Mouse (Mus musculus) thymus, postnatal 4 days (tissue): Measurements from ENCODE around the gene Tmem208.
"Not testable (repeated sequence)": the region's sequence is repeated elsewhere in the genome, so short reads cannot be mapped to it uniquely, and the experiment has no call there.

Source experiments
- DNase-seq: peaks from one replicate; pipeline ENCODE4 v3.0.0; 2021

Gene Tmem208

DNA sequence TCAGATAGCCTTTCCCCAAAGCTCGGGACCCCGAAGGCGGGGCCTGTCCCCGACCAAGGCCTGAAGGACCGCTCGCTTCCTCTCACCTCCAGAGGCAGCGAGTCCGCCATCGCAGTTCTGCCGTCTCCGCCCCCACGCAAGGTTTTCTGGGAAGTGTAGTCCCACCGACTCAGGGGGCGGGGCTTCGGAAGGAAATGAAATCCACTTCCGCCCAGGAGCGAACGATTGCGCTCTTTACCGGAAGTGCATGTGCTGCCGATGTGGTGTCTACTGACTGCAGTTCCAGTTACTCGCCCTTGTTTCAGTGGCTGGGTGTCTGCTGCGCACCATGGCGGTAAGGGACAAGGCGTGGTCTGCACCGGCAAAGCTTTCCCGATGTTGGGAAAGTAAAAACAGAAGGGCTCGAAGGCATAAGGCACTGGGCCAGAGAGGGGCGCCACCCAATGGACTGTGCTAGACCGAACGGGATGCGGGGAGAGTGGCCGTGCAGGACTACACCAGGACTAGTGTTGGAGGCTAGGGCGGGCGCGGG lies at the start of gene Tmem208, which contains the start of gene Lrrc29:
Tmem208 (plus strand) TSS at position 214 of the 532 bp plus-strand sequence.
Lrrc29 (minus strand) TSS at position 138 of the 532 bp plus-strand sequence.
- DNase-seq = peak; percentile 99

DNA sequence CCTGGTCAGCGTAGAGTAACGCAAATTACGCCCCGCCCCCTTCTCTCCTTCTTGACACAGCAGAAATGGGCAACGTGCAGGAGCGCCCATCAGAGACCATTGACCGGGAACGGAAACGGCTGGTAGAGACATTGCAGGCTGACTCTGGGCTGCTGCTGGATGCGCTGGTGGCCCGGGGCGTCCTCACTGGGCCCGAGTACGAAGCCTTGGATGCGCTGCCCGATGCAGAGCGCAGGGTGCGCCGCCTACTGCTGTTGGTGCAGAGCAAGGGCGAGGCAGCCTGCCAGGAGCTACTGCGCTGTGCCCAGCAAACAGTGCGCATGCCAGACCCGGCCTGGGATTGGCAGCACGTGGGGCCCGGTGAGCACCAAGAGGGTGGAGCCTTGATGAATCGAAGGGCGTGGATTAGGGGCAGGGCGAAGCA lies 47.2 kb upstream of the Tmem208 start:
- DNase-seq = peak; percentile 55

DNA sequence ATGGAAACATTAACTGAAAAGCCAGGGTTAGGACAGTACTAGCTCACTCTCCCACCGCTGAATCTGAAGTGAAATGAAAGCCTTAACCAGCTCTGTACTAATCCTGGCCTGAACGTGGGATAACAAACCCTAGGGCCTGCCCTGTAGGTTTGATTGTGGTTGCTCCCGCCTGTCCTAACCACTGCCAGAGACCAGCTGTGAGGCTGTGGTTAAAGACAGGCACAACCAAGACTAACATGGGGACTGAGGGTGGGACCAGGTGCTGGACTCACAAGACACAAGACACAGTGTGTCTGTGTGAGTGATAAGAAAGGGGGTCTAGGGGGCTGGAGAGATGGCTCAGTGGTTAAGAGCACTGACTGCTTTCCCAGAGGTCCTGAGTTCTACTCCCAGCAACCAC lies 45.6 kb upstream of the Tmem208 start:
- DNase-seq = no peak

DNA sequence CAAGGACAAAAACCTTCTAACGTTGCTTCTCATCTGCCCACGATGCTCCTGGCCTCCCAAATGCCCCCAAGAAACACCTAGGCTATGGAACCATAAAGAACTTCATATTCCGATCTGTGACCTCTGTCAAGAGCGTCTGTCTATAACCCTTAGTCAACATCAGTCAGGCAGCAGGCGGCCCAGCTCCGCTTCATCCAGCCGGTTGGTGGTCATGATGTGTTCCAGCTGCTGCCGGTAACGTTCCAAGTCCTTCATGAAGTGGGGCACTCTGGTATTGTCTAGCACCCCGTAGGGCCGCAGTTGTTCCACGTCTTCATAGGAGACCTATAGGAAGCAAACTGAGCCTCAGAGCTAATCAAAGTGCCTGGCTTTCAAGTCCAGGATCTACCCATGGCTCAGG lies 44.3 kb upstream of the Tmem208 start:
- DNase-seq = no peak

DNA sequence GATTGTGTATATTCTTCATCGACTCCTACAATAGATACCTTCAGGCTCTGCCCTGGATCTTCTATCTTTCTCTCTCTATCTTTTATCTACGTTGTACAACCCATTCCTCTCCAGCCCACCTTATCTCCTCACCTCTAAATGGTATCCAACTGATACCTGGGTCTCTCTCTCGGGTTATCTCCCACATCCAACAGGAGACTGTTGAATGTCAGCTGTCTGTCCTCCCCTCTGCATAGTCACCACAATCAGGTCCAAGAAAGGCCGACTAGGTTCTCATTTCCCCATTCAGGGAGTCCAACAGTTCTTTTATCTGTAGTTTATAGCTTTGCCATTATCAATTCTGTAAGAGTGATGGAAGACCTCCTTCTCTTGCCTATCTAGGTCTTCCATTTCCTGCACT lies 43.9 kb upstream of the Tmem208 start:
- DNase-seq = no peak

DNA sequence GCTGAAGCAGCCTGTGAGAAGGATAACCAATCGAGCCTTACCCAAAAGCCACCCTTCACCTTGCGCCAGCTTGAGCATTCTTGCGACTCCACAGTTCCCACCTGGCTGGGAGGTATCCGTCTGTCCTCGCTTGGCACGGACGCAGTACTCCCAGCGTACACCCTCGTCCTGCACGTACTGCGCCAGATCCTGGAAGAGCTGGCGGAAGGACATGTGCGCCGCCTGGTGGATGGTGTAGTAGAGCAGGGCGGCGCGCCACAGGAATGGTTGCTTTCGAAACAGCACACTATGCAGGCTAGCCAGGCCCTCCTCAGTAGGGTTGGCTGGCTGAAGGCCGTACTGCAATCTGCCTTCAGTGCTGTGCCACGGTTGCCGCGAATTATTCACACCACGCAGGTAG lies 43.1 kb upstream of the Tmem208 start:
- DNase-seq = peak; percentile 83

DNA sequence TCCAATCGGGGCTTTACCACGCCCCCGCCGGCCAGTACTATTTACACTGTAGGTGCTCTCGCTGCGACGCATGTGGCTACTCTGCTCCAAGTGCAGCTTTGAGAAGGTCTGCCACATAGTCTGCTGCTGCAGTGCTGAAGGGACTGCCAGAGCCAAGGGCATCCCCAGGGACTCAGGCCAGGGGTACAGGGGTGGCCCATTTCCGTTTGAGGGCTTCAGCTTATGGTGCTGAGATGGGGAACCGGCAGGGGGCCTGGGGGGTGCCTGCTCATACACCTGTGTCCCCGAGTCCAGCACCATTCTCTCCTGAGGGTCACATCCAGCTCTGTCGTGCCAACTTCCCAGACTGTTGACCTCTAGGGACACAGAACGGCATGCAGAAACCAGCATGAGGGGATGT lies 40.6 kb upstream of the Tmem208 start:
- no peak for DNase-seq

DNA sequence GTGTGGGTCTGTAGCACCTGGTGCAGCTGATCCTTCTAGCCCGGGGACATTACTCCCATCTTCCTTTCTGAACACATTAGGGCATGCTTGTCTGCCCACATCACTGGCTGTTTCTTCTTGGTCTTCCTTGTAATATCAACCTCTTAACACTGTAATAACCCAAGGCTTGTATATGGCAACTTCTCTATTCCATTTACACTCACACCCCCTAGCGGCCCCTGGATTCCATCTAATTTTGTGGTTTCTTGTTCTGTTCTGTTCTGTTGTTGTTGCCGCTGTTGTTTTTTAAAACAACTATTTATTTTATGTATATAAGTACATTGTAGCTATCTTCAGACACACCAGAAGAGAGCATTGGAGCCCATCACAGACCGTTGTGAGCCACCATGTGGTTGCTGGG lies 39.2 kb upstream of the Tmem208 start:
- DNase-seq = no peak

DNA sequence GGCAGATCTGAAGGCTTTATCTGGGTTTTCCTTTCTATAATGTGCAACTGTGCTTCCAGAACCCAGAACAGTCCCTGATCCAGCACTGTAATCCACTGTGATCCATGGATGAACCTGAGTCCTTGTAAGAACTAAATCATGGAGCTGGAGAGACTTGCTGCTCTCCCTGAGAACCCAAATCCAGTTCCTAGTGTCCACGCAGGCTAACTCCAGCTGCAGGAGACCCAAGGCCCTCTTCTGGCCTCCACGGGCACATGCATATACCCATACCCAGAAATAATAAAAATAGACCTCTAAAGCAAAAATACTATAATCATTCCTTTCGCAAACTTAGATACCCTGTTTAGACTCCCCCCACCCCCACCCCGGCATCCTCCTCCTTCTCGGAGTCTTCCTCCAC lies 37.9 kb upstream of the Tmem208 start:
- DNase-seq = no peak

DNA sequence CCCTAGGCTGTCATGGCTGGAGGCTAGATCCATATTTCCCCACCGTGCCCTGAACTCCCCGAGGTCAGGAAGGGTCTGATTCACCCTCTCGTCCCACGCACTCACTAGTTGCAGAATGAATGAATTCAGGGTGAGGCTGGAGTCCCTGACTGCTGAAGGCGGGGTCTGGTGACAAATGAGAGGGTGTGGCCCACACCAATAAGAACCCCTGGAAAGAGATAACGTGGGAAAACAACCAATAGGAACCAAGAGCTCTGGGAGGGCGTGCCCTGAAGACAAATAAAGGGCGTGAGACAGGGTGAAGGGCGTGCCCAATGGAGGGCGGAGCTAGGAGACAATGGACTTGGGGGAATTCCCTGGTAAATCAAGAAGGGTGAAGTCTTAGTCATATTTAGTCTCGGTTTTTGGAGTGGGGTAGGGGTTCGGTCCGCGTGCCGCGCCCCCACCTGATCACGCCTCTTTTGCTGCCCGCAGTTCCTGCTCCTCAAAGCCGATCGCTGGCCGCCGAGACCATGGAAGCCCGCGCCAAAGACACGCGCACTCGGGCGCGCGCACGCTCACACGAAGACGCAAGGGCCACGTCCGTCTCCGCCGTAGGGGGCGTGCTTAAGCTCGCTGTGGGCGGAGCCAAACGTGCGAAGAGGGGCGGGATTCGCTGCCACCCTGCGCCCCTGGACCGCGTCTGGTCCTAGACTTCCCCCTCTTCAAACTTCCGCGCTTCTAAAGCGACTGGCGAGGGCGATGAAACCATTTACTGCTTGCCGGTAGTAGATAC lies 37.0 kb upstream of the Tmem208 start:
- peak; percentile 99 for DNase-seq

DNA sequence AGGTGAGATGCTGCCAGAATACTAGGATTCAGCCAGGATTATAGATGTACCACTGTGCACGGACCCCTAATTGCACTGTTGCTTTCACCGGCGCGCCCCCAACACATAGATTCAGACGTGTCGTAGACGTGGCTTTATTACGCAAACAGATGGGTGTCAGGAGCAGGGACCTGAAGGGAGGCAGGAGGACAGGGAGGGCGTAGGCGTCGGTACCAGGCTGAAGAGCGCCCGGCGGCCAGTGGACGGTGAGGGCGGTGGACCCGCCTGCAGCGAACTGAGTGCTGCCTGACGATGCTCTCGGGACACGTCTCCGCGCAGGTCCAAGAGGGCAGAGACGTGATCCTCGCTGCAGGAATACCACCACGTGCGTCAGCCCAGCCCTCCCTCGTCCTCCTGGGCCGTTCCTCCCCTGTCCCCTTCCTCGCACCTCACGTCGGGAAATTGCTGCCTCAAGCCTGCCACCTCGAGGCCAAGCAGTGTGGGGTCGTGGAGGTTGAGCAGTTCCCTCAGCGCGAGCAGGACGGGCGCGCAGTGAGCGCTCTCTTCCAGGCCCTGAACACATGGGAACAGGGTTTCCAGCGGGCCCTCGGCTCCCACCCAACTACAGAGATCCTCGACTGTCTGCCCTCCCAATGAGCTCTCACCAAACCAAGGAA lies 36.2 kb upstream of the Tmem208 start, which contains the start of gene 4931428F04Rik:
4931428F04Rik (minus strand) TSS at position 60 of the 656 bp plus-strand sequence.
- peak; percentile 77 for DNase-seq

DNA sequence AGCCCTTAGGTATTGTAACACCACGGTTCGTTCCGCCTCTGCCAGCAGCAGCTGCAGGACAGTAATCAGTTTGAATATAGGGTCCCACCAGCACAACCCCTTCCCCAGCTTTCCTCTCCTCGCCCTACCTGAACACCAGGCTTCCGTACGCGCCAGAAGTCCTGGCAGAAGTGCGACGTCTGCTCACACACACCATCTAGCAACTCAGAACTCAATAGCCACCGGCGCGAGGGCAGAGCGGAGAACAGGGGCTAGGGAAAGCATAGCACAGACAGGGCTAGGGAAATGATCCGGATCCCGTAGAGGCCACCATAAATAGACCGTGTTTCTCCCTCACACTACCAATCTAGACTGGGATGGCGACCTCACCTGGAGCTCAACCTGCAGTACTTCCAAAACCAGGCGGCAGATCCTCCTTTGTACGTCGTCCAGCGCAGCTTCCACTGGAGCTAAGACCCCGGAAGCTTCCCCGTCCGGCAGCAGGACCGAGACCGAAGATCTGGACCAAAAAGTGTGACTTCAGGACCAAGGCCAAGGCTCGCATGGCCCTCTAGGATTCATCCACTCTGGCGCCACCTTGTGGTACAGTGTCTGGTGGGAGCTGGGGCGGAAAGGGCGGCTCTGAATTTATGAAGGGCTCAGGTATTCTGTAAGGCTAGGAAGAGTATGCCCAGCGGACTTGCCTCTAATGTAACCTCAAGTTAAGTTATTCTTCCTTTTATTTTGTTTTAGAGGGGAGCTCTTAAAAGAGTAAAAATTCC lies 35.4 kb upstream of the Tmem208 start:
- DNase-seq = peak; percentile 98

DNA sequence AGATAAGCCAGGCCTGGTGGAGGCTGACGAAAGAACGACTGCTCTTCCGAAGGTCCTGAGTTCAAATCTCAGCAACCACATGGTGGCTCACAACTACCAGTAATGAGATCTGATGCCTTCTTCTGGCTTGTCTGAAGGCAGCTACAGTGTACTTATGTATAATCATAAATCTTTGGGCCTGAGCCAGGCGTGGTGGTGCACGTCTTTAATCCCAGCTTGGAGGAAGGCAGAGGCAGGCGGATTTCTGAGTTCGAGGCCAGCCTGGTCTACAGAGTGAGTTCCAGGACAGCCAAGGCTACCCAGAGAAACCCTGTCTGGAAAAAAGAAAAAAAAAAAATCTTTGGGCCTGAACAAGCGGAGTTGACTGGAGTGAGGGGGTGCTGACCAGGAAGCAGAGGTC lies 34.8 kb upstream of the Tmem208 start:
- DNase-seq = not testable (repeated sequence)

DNA sequence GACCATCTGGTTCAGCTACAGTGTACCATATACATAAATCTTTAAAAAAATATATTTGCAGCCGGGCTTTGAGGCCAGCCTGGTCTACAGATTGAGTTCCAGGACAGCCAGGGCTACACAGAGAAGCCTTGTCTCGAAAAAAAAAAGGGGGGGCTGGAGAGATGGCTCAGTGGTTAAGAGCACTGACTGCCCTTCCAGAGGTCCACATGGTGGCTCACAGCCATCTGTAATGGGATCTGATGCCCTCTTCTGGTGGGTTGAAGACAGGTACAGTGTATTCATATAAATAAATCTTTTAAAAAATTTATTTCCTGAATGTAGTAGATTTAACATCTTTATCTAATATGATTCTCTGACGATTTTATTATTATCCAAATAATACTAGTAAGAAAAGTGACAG lies 34.4 kb upstream of the Tmem208 start:
- DNase-seq = not testable (repeated sequence)

DNA sequence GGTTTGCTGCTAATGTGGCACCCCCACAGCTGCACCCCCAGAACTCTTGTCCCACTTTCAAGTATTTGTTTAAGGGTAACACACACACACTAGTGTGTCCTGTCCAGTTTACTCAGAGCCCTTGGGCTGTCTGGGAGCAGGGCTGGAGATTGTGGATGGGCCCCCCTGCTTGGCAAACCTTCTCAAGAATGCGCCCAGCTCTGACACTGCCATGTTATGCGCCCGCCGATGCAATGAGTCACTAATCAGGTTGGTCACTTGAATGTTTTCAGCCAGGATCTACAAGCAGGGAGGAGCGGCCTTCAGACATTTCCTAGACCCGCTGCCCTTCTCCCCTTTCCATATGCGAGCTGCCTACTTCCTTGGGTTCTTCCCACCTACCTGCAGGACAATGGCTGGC lies 33.7 kb upstream of the Tmem208 start:
- DNase-seq = no peak

DNA sequence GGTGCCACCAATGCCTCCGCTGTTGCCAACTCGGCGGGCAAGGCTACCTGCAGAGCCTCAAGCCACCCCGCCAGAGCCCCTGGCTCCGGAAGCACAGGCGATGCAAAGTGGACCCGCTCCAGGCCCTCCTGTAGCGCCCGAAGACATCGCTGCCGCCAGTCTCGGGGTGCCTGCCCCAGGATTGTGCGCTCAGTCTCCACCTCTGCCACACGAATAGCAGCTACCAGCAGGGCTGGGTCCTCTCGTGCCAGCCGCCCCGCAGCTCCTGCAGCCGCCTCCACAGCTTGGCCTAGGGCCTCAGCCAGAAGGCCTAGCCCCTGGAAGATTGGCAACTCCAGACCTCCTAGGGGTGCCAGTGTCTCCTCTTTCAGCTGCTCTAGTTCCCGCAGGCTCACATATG lies 32.7 kb upstream of the Tmem208 start:
- DNase-seq = no peak

DNA sequence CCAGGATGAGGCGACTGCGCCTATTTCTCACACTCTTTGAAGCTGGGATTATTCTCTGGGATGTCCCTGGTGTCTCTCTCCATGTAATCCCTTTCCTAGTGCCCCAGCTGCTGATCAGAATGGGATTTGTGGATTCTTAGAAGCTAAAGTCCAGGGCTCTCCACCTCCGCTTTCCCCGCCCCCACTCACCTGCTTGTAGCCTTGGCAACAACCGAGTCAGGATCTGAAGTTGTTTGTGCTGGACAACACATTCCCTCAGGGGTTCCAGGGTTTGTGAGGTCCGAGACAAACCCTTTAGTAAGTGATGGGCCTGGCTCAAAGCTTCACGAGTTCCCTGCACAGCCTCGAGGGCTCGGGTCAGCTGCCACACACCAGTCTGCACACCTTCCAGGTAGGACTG lies 31.4 kb upstream of the Tmem208 start:
- no peak for DNase-seq

DNA sequence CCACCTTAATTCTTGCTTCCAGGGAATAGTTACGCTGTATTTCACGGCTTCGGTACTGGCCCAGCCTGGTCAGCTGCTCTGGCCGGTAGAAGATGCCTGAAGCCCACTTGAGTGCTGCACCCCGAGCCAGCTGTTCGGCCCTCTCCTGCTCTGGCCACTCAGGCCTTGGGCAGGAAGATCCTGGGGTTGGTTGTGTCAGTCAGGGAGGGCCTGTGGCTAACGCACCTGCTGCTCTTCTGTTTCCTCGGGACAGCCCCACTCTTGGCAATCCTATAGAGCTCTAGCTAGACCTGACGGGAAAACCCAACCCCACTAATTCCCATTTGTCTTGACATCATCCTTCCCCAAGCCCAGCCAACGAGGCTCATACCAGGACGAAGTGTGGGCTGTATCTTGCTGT lies 30.9 kb upstream of the Tmem208 start:
- DNase-seq = no peak

DNA sequence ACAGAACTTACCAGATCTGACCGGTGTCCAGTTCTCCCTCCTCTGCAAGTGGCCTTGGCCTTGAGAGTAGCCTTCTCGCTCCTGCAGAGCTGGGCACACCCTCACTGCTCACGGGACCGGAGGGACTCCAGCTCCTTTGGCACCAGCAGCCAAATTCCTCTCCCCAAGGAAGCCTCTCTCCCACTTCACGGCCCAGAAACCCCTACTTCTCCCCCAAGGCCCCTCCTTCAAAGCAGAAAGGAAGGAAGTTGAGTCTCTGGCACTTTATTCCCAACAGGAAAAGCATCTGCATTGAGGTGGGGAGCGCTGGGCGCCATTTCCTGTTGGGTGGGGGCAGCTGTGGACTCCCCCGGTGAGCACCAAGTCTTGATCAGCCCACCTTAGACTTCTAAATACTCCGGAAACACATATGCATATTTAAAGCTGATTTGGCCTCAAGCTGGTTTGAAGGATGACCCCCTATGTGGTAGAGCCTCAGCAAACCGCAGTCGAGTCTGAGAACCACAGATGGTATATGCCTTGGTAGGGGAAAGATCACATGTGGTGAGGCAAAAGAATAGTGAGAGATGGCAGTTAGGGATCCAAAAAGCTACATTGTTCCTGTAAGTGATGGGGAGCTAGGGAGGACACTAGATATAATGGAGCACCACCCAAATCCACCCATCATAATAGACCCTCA lies 30.1 kb upstream of the Tmem208 start, which contains the start of gene Exoc3l:
Exoc3l (minus strand) TSS at position 207 of the 679 bp plus-strand sequence.
- no peak for DNase-seq

DNA sequence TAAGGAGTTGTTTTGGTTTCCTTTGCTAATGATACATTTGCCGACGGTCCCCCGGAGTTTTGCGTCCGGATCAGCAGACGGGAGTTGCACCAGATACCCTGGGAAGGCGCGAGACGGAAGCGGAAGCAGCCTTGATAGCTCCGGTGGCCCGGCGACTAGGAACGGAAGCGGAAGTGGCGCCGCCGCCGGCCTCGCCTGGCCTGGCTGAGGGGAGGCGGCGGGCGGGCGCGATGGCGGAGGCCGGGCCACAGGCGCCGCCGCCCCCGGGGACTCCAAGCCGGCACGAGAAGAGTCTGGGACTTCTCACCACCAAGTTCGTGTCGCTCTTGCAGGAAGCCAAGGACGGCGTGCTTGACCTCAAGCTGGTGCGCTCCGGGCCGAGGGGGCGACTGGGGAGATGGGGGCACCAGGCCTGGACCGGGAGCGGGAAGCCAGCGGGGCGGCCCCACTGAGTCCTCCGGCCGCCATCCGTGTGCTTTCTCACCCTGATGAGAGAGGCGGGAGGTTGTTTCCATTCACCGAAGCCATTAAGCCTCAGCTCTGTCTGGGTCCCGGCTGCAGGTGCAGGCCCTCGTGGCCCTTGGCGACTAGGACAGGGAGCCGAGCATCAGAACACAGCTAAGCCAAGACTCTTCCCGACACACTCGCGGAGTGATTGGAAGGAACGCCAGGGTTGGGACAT lies 28.5 kb upstream of the Tmem208 start, which contains the start of gene E2f4:
E2f4 (plus strand) TSS at position 153 of the 682 bp plus-strand sequence.
- peak; percentile 91 for DNase-seq

DNA sequence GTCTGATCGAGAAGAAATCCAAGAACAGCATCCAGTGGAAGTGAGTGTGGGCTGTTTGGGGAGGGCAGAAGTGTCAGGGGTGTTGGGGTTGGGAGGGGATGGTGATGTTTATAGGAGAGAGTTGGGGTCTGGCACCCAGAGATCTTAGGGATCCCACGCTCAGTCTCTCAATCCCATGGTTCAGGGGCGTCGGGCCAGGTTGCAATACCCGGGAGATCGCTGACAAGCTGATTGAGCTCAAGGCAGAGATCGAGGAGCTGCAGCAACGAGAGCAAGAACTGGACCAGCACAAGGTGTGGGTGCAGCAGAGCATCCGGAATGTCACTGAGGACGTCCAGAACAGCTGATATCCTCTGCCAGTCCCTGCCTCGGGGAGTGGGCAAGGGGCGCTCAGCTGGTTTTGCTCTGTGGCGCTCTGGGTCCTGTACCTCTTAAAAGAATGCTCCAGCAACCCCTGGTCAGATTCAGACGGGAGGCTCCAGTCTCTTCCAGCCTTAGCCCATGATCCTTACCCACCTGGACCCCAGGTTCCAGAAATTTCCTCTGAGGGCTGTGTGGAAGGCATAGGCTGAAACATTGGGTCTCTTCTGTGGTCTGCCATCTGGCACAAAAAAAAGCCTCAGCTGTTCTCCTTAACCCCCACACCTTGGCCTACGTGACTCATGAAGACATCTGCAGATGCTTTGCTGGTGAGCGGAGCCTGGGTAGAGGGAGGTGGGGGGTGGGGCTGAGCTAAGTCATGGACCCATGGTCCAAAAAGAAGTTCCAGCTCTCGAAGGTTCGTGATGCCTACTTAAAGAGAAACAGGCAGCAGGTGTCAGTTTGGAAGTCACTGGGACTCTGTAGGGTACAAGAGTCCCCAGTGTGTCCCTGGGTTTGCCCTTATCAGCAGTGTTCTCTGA lies 27.6 kb upstream of the Tmem208 start:
- DNase-seq = peak; percentile 69
